Mouse (Mus musculus) heart, postnatal 14 days (tissue): Measurements from ENCODE around the gene Tsen54. TPM values are rescaled to one million over a fixed set of nuclear protein-coding genes. Genes with fewer than 3 reads are reported as not detected.

Experiments used
- DNase-seq, 2 experiments: peaks; one replicate each; pipeline ENCODE4 v3.0.0; 2021 to 2022
- intact Hi-C: fragments of 180-260 bp; cut with DNase I; formaldehyde crosslinking; loops from one replicate; pipeline ENCODE4 v1.15.1; 2025
- long read RNA-seq, 2 experiments: library from polyadenylated mRNA; stranded (forward); transcript quantifications; one replicate each; pipeline ENCODE4 v2.0.0; 2021
- total RNA-seq, 2 experiments: library from RNA; stranded (reverse); gene quantifications; 2 replicates each; pipeline ENCODE4 v1.2.3; 2021

The Tsen54 gene
- total RNA-seq, result 10 to 100 TPM in 1 of 2 experiments, 1 to 10 TPM in 1; 8.7 to 12.1 TPM
- long read RNA-seq, experiment 1, transcript Tsen54-201 (11 exons, 1,979 nt), result major isoform, 10 of 16 reads
- long read RNA-seq, experiment 1, partial matches to known transcripts, result 2 of 16 reads
- long read RNA-seq, experiment 1, other reads (novel, unspliced or antisense), result 4 of 16 reads
- long read RNA-seq, experiment 2, transcript Tsen54-201 (11 exons, 1,979 nt), result major isoform, 6 of 11 reads
- long read RNA-seq, experiment 2, partial matches to known transcripts, result 3 of 11 reads
- long read RNA-seq, experiment 2, other reads (novel, unspliced or antisense), result 2 of 11 reads

DNA sequence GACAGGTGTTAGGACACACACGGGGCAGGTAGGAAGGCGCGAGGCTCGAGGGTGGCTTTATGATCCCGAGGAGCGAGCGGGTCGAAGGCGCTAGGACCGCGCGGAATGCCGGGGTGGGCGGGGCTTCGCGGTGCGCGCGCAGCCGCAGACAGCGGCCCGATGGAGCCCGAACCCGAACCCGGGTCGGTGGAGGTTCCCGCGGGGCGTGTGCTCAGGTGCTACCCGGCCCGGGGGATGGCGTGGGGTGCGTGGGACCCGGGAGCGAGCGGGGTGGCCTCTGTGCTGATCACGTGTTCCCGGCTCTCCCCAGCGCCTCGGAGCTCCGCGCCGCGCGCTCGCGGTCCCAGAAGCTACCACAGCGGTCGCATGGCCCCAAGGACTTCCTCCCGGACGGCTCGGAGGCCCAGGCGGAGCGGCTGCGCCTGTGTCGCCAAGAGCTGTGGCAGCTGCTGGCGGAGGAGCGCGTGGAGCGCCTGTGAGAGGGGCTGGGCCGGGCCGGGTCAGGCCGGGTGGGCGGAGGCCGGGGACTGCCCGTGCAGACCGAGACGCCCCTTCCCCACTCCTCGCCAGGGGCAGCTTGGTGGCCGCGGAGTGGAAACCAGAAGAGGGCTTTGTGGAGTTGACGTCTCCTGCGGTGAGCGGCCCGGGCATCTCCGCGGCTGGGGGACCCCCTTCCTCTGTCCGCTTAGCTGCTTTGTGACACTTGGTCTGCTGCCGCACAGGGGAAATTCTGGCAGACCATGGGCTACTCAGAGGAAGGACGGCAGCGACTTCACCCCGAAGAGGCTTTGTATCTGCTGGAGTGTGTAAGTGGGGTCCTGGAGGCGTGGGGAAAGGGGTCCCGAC lies at the start of gene Tsen54:
Tsen54 (plus strand) TSS at position 120 of the 846 bp plus-strand sequence.
- intact Hi-C loops, result loop anchor here (1.0 to 5.0 kb wide), 3 partner anchors 44 to 168 kb away; partner anchors contain the start of gene Myo15b
- peak; percentile 93 for DNase-seq

DNA sequence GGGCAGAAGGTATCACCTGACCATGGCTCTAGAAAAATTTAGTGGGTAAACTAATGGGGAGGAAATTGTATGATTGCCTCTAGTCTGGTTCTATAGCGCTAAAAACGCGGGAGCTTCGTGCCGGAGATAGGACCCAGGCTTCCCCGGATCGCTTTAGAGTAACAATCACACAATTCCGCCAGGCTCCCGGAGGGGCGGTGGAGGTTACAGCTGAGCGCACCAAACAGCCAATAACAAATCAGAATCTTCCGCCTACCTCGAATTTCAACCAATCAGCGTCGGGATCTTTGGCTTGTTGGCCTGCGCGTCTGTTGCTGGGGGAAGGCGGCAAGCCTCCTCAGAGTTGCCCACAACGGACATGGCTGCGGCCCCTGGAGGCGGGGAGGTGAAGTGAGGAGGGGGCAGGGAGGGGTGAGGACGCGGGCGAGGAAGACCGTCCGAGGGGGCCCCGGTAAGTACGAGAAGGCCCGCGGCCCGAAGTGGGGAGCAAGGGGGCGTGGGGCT lies 49.4 kb upstream of the Tsen54 start, which contains the start of gene Tmem94:
Tmem94 (plus strand) TSS at position 331 of the 504 bp plus-strand sequence.
- intact Hi-C loops, result loop anchor here (5.0 kb wide), 1 partner anchor 33 kb away; no protein-coding TSS in a partner anchor
- DNase-seq, result peak; percentile 96 to 97

DNA sequence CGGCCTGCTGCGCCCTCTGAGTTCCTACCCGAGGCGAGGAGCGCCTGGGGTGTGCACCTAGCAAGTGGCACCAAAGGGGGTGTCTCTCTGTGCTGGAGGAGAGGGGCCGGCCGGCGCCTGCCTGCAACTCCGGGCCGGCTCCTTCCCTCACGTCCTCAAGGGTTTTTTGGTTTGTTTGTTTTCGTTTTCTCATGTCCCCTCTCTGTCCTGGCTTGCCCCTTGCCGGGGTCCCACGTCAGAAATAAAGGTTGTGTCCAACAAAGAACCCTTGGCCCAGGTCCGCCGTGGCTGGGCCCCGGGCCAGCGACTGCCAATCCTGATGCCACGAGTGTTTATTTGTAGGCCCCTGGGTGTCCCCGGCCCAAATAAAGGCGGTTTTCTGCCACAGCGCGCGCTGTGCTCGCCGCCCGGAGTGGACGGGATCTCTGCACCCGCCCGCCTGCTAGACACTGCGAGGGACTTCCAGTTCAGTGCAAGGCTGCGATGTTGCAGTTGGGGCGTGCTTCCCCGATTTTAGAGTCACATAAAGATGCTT lies 48.9 kb upstream of the Tsen54 start:
- peak; percentile 64 to 71 for DNase-seq
- intact Hi-C loops, result loop anchor here (5.0 kb wide), 1 partner anchor 33 kb away; no protein-coding TSS in a partner anchor

DNA sequence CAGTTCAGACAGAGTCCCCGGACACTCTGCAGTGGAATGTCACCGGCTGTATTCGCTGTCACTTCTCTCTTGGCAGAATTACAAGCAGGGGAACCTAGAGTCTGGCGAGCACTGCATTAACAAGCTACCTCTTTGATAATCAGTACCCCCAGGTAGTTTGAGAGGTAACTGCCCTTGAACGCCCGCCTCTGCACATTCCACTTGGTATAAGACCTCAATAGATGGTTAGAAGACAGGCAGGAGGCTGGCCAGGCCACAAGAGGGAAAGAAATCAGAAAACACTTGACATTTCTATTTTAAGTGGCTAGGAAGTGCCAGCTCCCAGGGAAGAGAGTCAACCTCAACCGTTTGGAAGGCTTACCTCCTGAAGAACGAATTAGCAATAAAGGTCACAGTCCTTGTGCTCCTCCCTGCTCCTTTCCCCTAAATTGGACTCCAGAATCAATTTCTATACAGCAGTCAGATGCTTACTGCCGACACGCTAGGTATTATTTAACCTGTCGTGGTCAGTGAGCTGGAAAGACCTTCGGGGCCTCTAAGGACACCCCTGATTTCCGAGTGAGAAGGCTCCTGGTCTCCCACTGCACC lies 48.1 kb upstream of the Tsen54 start:
- DNase-seq, result peak in 1 of 2 experiments; percentile 44
- intact Hi-C loops, result loop anchor here (5.0 kb wide), 1 partner anchor 34 kb away; no protein-coding TSS in a partner anchor

DNA sequence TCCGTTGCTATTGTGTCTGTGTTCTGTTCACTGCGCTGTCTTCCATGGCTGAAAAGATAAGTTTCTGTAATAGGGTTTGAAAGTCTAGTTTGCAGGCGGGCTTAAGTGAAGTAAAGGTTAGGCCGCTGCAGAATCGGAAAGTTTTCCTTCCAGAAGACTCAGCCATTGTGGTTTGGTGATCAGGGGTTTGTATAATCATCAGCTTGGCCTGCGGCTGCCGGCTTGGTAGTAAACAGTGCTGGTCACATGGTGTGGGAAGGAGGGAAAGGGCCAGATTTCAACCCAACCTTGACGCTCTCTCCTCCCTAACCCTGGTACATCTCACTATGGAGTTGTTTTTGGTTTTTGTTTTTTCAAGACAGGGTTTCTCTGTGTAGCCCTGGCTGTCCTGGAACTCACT lies 47.5 kb upstream of the Tsen54 start:
- intact Hi-C loops, result loop anchor here (5.0 kb wide), 1 partner anchor 35 kb away; no protein-coding TSS in a partner anchor
- DNase-seq, result no peak

DNA sequence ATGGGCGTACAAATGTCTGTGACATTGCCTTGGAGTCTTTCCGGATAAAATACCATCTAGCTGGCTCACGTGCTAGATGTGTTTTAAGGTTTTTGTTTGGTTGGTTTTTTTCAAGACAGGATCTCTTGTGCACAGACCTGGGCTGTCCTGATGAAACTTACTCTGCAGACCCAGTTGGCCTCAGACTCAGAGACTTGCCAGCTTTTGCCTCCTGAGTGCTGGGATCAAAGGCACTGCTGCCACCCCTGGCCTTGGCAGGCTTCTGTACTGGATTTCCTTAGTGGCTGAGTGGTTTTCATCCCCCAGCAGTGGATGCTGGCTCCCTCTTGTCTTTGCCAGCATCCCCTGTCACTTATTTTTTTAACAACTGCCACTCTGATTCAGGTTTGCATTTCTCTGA lies 45.6 kb upstream of the Tsen54 start:
- intact Hi-C loops, result loop anchor here (5.0 kb wide), 1 partner anchor 37 kb away; no protein-coding TSS in a partner anchor
- no peak for DNase-seq

DNA sequence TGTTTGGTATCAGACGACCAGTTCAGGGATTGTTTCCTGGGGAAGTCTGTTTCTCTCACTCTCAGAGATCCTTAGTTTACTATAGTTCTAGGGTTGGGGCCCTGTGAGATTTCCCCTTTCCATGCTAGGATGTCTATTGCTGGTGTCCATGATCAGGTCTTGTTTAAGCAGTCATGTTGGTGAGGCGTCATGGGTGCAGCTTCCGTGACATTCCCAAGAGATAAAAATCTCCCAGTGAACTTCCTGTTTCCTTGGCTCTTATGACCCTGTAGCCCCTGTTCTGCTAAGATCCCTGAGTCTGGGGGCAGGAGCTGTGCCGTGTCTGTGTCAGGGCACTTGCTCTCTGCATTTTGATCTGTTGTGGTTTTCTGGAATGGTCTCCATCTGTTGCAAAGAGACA lies 39.9 kb upstream of the Tsen54 start:
- DNase-seq, result no peak
- intact Hi-C loops, result loop anchor here (5.0 kb wide), 1 partner anchor 52 kb away; no protein-coding TSS in a partner anchor

DNA sequence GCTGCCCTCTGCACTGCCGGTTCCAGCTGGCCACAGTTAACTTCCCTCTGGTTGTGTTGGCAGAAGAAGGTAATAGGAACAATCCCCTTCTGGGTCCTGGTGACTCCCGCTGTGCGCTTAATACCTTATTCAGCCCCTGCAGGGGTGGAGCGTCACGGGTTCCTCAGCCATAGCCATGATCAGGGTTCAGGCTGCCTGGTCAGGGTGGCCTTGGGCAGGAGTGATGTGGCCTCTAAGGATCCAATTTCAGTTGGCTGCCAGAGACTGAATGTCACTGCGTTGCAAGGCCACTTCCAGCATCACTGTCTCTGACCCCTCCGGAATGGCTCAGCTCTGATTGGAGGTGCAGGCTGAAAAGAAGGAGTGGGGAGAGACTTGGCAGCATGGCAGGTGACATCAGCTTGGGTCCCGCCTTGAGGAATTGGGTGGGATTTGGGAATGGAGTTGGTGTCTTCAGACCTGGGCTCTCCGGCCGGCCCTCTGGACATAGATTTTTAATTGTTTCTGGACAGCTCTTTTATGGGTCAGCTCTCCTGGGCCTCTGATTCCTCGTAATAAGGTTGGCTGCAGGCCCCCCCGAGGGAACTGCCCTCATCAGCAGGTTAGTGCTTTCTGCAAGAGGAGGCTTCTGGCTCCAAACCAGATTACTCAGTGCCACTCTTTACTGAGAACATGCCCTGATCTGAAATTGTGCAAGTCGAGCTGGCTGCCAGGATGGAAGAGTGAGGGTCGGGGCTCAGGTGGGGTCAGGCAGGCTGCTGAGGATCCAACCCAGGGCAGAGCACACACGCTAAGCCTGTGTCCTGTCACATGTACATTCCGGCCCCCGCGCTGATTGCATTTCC lies 38.5 kb upstream of the Tsen54 start:
- intact Hi-C loops, result loop anchor here (2.0 to 5.0 kb wide), 2 partner anchors 37 to 54 kb away; partner anchors contain the start of gene Caskin2

DNA sequence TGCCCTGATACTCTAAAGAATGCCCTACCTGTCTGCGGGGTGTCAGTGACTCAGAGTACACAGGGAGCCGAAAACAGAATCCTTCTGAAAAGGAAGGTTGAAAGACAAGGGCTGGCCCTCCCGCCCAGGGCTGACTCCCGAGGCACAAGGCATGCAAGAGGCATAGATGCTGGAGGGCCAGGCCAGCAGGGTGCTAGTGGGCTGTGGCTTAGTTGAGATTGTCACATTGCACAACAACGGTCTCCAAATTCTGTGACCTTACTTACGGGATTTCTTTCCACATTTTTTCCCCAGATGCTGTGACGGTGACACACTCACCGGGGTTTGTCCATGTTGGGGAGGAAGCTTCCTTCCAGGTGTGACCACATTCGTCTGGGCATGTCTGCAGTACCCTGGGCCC lies 37.6 kb upstream of the Tsen54 start:
- DNase-seq, result no peak
- intact Hi-C loops, result loop anchor here (2.0 to 5.0 kb wide), 2 partner anchors 36 to 55 kb away; partner anchors contain the start of gene Caskin2

More for the DNA sequence above, 38.5 kb upstream of the Tsen54 start:
- DNase-seq, result peak; percentile 43 to 56

DNA sequence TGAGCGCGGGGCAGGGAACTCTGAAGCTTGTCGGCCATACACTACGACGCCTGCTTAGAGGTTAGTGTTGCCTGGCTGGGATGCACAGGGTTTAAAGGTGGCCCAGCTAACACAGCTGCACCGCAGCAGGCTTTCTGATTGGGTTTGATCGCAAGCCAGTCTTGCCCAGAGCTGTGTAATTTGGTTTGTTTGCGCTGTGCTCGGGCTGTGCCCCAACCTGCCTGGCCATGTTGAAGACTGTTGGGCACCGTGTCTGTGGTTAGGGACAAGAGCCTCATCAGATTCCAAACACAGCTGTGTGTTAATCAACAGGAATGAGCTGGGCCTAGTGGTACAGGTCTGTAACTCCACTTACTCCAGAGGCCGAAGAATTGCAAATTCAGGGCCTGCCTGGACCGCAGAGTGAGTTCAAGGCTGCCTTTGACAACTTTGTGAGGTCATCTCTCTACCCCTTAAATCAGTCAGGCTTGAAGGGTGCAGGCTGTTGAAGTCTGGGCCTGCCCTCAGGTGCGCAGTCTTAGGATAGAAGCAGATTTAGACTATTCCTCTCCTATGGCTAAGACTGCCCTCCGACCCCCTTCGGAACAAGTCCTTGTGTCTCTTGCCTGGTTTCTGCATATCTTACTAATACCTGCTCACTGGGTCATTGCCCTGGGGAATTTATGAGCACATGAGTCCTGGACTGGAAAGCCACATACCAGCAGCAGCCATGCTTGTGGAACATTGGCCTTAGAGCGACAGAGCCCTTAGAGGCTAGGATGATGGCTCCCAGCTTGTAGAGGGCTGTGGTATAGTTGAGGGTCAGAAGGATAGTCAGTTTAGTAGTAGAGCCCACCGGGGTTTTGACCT lies 36.8 kb upstream of the Tsen54 start:
- DNase-seq, result no peak
- intact Hi-C loops, result loop anchor here (2.0 to 5.0 kb wide), 2 partner anchors 35 to 55 kb away; partner anchors contain the start of gene Caskin2

DNA sequence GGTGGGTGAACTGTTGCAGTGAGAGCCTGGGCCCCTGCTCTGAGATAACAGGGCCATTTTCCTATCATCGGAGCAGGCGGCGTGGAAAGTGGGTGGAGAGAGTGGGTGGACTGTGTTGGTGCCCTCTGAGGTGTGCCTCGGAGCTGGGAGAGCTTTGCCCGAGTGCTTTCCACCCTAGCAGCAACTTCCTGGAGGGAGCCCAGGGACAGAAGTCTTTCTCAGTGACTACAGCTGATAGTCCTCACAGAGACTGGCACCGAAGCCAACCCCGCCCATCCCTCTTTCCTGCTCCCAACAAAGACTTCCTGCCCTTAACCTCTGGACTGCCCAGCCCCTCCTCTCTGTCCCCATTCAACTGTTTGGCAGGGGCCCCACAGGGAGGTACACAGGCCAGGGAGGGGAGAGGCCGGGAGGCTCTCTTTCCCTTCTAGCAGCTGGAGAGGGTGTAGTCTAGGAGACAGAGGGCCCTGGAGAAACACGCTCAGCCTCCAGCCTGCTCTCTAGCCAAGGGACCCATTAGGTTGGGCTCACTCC lies 35.4 kb upstream of the Tsen54 start:
- intact Hi-C loops, result loop anchor here (5.0 kb wide), 1 partner anchor 57 kb away; no protein-coding TSS in a partner anchor
- peak; percentile 91 to 94 for DNase-seq

DNA sequence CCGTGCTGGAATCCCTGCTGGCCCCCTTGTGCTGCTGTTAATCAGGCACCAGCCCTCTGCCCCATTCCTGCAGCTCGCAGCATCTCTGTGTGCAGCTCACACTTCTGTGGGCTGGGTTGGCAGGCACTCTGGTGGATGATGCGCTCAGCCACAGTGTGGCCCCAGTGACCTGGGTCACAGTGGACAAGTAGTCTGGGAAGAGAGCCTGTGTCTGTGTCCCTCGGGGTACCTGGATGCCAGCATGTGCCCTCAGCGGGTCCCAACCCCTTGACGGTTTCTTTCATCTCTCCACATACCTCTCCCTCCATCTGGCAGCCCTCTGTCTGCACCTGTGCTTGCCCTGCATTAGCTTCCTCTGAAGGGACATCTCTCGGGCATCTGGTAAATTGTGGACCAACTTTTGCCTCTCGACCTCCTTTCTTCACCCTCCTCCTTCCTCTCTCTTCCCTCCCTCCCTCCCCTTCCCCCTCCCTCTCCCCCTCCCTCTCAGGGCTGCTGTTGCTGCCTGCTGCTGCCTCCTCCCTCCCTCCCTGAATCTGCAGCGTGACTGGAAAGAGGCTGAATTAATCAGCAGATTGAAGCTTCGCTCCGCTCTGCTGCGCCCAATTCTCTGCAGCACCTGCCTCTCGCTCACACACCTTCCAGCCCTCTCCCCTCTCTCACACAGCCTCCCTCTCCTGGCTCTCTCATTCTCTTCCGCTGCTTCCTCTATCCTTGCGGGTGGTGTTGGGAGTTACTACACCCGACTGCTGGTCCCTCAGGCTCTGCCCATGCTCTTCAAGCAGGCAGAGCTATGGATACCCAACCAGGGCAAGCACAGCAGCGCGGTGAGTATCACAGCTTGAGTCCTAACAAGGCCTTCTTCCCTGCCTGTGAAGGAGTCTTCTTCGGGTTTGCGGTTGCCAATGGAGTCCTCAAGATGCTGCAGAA lies 34.1 kb upstream of the Tsen54 start:
- no peak for DNase-seq
- intact Hi-C loops, result no loop called here

DNA sequence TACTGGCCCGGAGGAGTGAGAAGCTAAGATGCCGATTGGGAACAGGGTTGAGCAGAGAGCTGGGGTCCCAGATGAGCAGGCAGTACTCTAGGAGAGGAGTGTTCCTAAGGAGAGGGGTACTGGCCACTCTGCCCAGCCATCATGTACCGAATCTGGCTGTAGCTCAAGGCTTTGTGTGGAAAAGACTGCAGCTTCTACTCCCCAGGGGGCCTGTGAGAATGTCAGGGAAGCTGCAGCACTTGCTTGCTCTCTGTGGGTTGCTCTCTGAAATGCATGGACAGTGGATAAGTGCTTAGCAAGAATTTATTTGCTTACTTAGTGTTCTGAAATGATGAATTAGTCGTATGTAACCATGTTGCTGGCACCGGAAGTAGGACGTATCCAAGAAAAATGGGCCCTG lies 28.1 kb upstream of the Tsen54 start:
- intact Hi-C loops, result no loop called here
- no peak for DNase-seq

DNA sequence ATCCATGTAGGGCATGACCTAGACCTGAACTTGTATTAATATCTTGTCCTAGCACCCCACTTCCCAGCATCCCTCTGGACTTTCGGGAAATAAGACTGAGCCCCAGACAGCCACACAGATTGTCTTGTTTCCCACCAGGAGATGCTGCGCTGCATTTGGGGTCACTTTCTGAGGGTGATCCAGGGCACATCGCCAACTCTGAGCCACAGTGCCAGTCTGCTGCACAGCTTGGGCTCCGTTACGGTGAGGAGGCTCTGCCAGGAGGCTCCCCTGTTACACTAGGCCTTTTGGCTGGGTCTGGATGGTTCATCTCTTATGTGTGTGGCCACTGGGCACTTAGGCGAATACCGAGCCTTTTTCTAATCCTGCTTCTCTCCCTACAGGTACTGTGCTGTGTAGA lies 24.7 kb upstream of the Tsen54 start:
- intact Hi-C loops, result no loop called here
- no peak for DNase-seq

DNA sequence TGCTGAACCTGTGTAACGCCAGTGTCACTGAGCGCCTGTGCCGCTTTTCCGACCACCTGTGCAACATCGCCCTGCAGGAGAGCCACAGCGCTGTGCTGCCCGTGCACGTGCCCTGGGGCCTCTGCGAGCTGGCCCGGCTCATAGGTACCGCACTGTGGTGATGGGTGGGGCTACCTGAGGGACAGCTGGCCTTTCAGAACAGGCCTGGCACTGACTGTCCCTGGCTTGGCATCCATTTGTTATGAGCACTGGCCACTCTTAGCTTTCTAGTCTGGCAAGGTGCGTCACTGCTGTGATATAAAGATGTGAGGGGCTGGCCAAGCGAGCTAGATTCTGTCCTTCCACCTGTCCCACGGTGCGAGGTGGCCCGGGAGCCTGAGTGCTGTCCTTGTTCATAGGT lies 22.6 kb upstream of the Tsen54 start:
- DNase-seq, result no peak
- intact Hi-C loops, result no loop called here

DNA sequence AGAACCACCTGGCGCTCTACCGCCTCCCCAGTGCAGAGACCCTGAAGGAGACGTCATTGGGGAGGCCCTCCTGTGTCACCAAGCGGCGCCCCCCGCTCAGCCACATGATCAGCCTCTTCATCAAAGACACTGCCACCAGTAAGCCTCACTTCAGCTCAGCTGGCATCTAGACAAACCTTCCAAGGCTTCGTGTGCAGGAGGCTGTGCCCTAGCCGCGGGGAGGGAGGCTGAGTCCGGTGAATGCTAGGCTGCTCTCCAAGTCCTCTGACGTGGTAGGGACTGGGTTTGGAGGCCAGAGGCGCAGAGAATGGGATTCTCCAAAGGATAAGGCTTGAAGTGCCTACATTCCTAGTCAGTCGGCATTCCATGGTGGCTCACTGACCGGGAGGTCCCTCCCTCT lies 22.2 kb upstream of the Tsen54 start:
- intact Hi-C loops, result no loop called here
- DNase-seq, result no peak

DNA sequence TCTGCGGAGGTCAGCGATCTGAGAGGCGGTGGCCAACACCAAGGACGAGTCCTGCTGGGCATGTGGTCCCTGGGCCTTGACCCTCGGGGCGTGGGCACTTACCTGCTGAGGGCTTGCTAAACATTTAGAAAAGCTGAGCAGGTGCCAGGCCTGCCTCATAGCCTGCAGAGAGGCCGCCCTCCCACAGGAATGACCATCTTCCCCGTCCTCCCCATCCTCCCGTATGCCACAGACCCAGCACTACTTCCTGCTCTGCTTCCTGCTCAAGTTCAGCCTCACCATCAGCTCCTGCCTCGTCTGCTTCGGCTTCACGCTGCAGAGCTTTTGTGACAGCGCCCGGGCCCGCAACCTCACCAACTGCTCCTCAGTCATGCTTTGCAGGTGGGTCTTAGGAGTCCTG lies 17.6 kb upstream of the Tsen54 start:
- no peak for DNase-seq
- intact Hi-C loops, result no loop called here
